Mouse (Mus musculus): ENCODE data around the gene Tnip1.

GRCm38 (mm10) chr11:54960251-54960650 is 2.5 kb downstream of the Tnip1 start:
- TF ChIP-seq CTCF (IDR thresholded peaks at IDR 0.05; ENCODE audit: insufficient read depth, low read length) (no peak), POLR2A (IDR thresholded peaks at IDR 0.05; ENCODE audit: borderline replicate concordance, extremely low read depth, low read depth, low read length) (no peak)
